Mouse (Mus musculus) megakaryocyte, embryonic 14.5 days (primary cell): ENCODE data around the gene Depdc1b. TPM values are rescaled to one million over a fixed set of nuclear protein-coding genes. Genes with fewer than 3 reads are reported as not detected.

Source experiments
- H3K27me3 ChIP-seq: replicated peaks from 2 replicates; pipeline ENCODE3; 2012; ENCODE audit warnings: inconsistent platforms
- H3K36me3 ChIP-seq: replicated peaks from 2 replicates; pipeline ENCODE3; 2012; ENCODE audit warnings: low read length, inconsistent platforms, mixed read lengths
- H3K4me1 ChIP-seq: 2 replicates; pipeline ENCODE4 v1.6.1; 2012; ENCODE audit warnings: inconsistent platforms
- H3K4me3 ChIP-seq: replicated peaks from 2 replicates; pipeline ENCODE3; 2012; ENCODE audit warnings: moderate library complexity, mild to moderate bottlenecking, inconsistent platforms
- H3K9me3 ChIP-seq: 2 replicates; pipeline ENCODE4 v1.6.1; 2012; ENCODE audit warnings: inconsistent platforms
- FLI1 ChIP-seq: IDR thresholded peaks from 2 replicates; pipeline ENCODE4 v1.6.1; 2012; ENCODE audit warnings: low read length, inconsistent platforms, mixed read lengths
- GATA1 ChIP-seq: IDR thresholded peaks from 3 replicates; pipeline ENCODE4 v1.6.1; 2012; ENCODE audit warnings: mixed read lengths, low read length, inconsistent platforms, borderline replicate concordance
- polyA plus RNA-seq: library from polyadenylated mRNA; stranded (reverse); fragments of >175 nt; gene quantifications from 2 replicates; pipeline ENCODE4 v1.2.3, GENCODE M21; 2012; ENCODE audit warnings: low replicate concordance; ENCODE audit not compliant: insufficient read depth

The Depdc1b gene
- polyA plus RNA-seq, 1 experiment: 4.7 TPM

DNA sequence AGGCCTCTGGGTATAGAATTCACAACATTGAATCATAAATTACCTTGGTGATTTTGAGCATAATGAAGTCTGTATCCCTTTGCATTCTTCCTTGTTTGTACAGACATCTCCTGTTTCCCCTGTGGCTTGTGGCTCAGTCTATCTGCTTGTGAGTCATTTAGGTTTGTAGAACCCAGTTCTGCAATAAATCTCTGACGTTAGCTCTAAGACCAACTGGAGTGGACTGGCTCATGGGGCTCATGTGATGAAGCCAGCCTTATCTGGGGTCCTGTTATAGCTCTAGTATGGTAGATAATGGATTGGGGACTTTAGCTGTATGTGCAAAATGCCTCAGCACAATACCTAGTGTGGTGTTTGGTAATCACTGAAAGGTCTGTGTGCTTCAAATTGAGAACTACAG, 12.3 kb upstream of the Depdc1b start:
- no peak for TF ChIP-seq GATA1
- TF ChIP-seq FLI1: no peak

DNA sequence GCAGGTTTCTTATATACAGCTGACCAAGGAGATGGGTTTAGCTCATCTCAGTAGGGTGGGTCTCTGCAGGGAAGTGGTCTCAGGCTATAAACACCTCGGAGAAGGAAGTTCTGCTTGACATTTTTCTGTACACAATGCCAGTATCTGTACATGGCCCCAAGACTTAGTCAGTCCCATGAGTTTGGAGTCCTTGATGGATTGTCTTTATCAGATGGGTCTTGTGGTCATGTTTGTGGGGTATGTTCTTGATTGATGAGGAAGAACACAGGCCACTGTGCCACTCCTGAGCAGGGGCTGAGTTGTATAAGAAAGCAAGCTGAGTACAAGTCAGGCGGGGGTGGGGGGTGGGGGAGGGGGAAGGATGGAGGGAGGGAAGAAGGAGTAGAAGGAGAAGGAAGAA, 11.5 kb upstream of the Depdc1b start:
- Histone ChIP-seq H3K27me3 (no peaks in the 10 kb centered on the region), H3K4me3 (no peak overlapping the region), H3K36me3 (no peaks in the 10 kb centered on the region), H3K9me3 (peaks cover 5% of the 10 kb centered on the region; the same call in 1 of the 2 replicates), H3K4me1 (peaks cover 70% of the 10 kb centered on the region)
- TF ChIP-seq FLI1 (no peak), GATA1 (no peak)

More for the DNA sequence above, 12.3 kb upstream of the Depdc1b start:
- Histone ChIP-seq H3K27me3 (no peaks in the 10 kb centered on the region), H3K36me3 (no peaks in the 10 kb centered on the region), H3K9me3 (no peaks in the 10 kb centered on the region), H3K4me3 (no peak overlapping the region), H3K4me1 (peaks cover 79% of the 10 kb centered on the region)

- Histone ChIP-seq H3K36me3 (peaks cover 44% of the 10 kb centered on the region), H3K9me3 (peaks cover 22% of the 10 kb centered on the region), H3K27me3 (no peaks in the 10 kb centered on the region), H3K4me1 (peaks cover 86% of the 10 kb centered on the region), H3K4me3 (peak overlapping the region; percentile 99)
- TF ChIP-seq GATA1 (no peak), FLI1 (no peak)
Measured at GRCm38 (mm10) chr13:108316487-108316903, 363 bp downstream of the Depdc1b start.

DNA sequence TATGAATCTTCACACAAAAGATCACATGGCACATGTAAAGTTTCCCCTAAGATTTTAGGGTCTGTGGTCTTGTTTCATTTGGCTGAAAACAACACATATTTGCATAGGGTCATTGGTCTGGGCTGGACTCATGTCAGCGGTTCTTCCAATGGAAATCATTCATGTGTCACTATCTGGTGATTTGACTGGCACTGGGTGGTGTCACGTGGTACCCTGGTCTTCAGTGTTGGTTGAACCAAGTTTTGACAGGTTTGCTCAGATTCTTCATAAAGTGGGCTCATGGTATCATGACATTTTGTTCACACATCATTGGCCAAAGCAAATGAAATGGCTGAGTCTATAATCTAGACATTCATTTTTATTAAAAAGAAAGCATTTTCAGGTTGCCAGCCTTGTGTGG, 1.3 kb downstream of the Depdc1b start:
- Histone ChIP-seq H3K9me3 (peaks cover 20% of the 10 kb centered on the region), H3K36me3 (peaks cover 46% of the 10 kb centered on the region), H3K27me3 (no peaks in the 10 kb centered on the region), H3K4me1 (peaks cover 91% of the 10 kb centered on the region), H3K4me3 (peak overlapping the region; percentile 99)
- TF ChIP-seq FLI1 (no peak), GATA1 (no peak)

DNA sequence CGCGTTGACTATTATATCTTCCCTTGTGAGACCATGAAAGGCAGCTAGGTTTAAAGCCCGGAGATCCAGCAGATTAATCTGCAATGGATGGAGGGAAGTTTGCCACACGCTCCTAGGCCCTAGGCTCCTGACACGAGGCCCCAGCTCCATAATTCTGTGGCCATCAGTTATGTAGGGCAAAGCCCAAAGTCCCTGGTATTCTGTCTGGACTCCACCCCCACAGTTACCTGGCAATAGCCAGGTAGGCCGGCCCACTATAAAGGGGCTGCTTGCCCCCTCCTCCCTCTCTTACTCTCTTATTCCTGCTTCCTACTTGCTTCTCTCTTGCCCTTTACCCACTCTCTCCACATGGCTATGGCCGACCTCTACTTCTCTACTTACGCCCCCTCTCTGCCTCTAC, 2.9 kb downstream of the Depdc1b start:
- no peak for TF ChIP-seq FLI1
- TF ChIP-seq GATA1: no peak
- H3K4me3 ChIP-seq: peak overlapping the region; percentile 18
- H3K27me3 ChIP-seq: no peaks in the 10 kb centered on the region
- peaks cover 85% of the 10 kb centered on the region for H3K4me1 ChIP-seq
- peaks cover 20% of the 10 kb centered on the region for H3K9me3 ChIP-seq
- peaks cover 62% of the 10 kb centered on the region for H3K36me3 ChIP-seq

GRCm38 (mm10) chr13:108320216-108320615, 4.1 kb downstream of the Depdc1b start:
- peak overlapping the region; percentile 6 for H3K4me3 ChIP-seq
- H3K4me1 ChIP-seq: peaks cover 83% of the 10 kb centered on the region
- H3K9me3 ChIP-seq: peaks cover 20% of the 10 kb centered on the region
- H3K36me3 ChIP-seq: peaks cover 74% of the 10 kb centered on the region
- H3K27me3 ChIP-seq: no peaks in the 10 kb centered on the region
- TF ChIP-seq GATA1 (no peak), FLI1 (no peak)

- peaks cover 97% of the 10 kb centered on the region for H3K36me3 ChIP-seq
Measured at GRCm38 (mm10) chr13:108322466-108322865, 6.3 kb downstream of the Depdc1b start.

DNA sequence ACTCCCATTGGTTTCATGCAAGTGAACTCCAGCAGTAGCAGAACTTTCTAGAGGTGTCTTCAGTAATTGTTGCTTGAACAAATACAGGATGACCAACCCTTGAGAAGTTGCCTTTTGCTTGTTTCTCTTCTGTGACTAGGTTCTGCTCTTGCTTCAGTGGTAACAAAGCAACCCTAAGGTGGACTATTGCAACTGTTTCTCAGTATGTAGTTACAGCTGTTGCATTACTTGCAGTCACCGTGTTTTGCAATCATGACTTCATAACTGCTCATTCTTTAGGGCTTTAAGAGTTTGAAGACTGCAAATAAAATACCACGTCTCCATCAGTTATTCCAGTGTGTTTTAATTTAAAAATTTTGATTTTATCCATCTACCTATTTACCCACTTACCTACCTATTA, 7.2 kb downstream of the Depdc1b start:
- H3K36me3 ChIP-seq: peaks cover 96% of the 10 kb centered on the region

More at GRCm38 (mm10) chr13:108322466-108322865, 6.3 kb downstream of the Depdc1b start:
- H3K4me1 ChIP-seq: peaks cover 70% of the 10 kb centered on the region
- no peak for TF ChIP-seq GATA1
- no peak for TF ChIP-seq FLI1
- H3K4me3 ChIP-seq: no peak overlapping the region
- H3K27me3 ChIP-seq: no peaks in the 10 kb centered on the region
- H3K9me3 ChIP-seq: peaks cover 20% of the 10 kb centered on the region

DNA sequence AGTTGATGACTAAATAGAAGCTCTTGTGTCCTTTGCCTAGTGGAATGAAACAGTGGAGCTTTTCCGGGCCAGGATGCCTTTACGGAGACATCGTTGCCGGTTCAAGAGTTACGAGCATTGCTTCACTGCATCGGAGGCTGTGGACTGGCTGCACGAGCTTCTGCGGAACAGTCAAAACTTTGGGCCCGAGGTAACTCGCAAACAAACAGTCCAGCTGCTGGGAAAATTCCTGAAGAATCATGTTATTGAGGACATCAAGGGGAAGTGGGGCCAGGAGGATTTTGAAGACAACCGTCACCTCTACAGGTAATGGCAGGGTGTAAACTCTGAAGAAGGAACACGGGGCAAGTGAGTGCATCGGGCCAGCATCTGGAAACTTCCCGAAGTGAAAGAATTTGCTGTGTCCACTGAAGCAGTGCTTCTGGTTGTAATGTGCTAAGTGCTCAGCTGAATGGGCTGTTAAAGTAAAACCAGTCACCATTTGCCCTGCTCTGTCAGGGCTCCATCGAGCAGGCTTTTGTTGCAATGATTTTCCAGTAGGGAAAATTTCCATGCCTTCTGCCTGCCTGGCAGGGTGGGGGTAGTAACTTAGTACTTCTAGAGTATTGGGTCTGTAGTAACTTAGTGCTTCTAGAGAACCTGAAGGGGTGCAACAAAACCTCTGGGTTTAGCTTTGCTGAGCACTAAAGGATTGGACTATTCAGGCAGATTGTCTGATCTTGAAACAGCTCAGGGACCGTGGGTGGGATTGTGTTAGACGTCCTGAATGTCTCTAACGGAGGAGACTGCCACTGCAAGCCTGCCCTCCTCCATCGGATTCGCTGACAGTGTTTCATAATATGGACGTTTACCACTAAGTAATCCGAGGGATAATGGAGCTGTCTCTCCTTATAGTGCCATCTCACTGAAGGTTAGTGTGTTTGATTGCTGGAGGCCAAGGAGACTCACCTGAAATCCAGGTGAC, 8.0 kb downstream of the Depdc1b start:
- Histone ChIP-seq H3K27me3 (no peaks in the 10 kb centered on the region), H3K9me3 (peaks cover 12% of the 10 kb centered on the region), H3K36me3 (peaks cover 96% of the 10 kb centered on the region), H3K4me1 (peaks cover 60% of the 10 kb centered on the region), H3K4me3 (no peak overlapping the region)
- TF ChIP-seq FLI1 (no peak), GATA1 (no peak)

More for the DNA sequence above, 7.2 kb downstream of the Depdc1b start:
- Histone ChIP-seq H3K27me3 (no peaks in the 10 kb centered on the region), H3K4me1 (peaks cover 62% of the 10 kb centered on the region), H3K9me3 (peaks cover 17% of the 10 kb centered on the region), H3K4me3 (no peak overlapping the region)
- TF ChIP-seq FLI1: no peak
- TF ChIP-seq GATA1: no peak

GRCm38 (mm10) chr13:108325871-108326270, 9.7 kb downstream of the Depdc1b start:
- Histone ChIP-seq H3K9me3 (no peaks in the 10 kb centered on the region), H3K4me3 (no peak overlapping the region), H3K27me3 (no peaks in the 10 kb centered on the region), H3K4me1 (peaks cover 55% of the 10 kb centered on the region), H3K36me3 (peaks cover 86% of the 10 kb centered on the region)
- no peak for TF ChIP-seq GATA1
- no peak for TF ChIP-seq FLI1
